Mouse (Mus musculus) embryonic facial prominence, embryonic 13.5 days (tissue): Measurements from ENCODE around the gene Pm20d2. TPM values are rescaled to one million over a fixed set of nuclear protein-coding genes. Genes with fewer than 3 reads are reported as not detected.

Experiments used
- ATAC-seq: fragments of 200-750 bp; cut with Nextera tagmentation; 2 replicates; pipeline ENCODE4 v1.8.0; 2017; ENCODE audit warnings: low read depth; ENCODE audit not compliant: insufficient number of reproducible peaks, insufficient read depth, low FRiP score, low TSS enrichment
- H3K27ac ChIP-seq: fragments of 300-500 bp; sonication (generic); 2 replicates; pipeline ENCODE4 v1.5.1; 2015; ENCODE audit warnings: moderate library complexity, mild to moderate bottlenecking, inconsistent platforms
- H3K27me3 ChIP-seq: fragments of 300-500 bp; sonication (generic); 2 replicates; pipeline ENCODE4 v1.6.1; 2015; ENCODE audit warnings: mild to moderate bottlenecking, inconsistent platforms
- H3K36me3 ChIP-seq: fragments of 300-500 bp; sonication (generic); 2 replicates; pipeline ENCODE4 v1.6.1; 2015; ENCODE audit warnings: mild to moderate bottlenecking, inconsistent platforms
- H3K4me1 ChIP-seq: fragments of 300-500 bp; sonication (generic); 2 replicates; pipeline ENCODE4 v1.6.1; 2015; ENCODE audit warnings: inconsistent platforms
- H3K4me2 ChIP-seq: fragments of 300-500 bp; sonication (generic); 2 replicates; pipeline ENCODE4 v1.6.1; 2015; ENCODE audit warnings: moderate library complexity, mild to moderate bottlenecking, inconsistent platforms
- H3K4me3 ChIP-seq: fragments of 300-500 bp; sonication (generic); 2 replicates; pipeline ENCODE4 v1.5.1; 2015; ENCODE audit warnings: mild to moderate bottlenecking, inconsistent platforms
- H3K9ac ChIP-seq: fragments of 300-500 bp; sonication (generic); 2 replicates; pipeline ENCODE4 v1.6.1; 2015; ENCODE audit warnings: mild to moderate bottlenecking, inconsistent platforms
- H3K9me3 ChIP-seq: fragments of 300-500 bp; sonication (generic); 2 replicates; pipeline ENCODE4 v1.6.1; 2016; ENCODE audit warnings: inconsistent platforms
- WGBS: fragments of 180-500 bp; shearing (Covaris S2); methylation state at CpG from one replicate; pipeline ENCODE4 v1.1.7; 2015; ENCODE audit warnings: mixed read lengths; 5-methylcytosine and 5-hydroxymethylcytosine counted together
- polyA plus RNA-seq: library from polyadenylated mRNA; unstranded; fragments of >200 nt; fragmentation: Nextera tagmentation; extraction: Ambion mirVana; gene quantifications from 2 replicates; pipeline ENCODE4 v1.2.1, GENCODE M21; 2015

Pm20d2 gene
- polyA plus RNA-seq, 1 experiment from 2014 or later, result 1.5 TPM

GRCm38 (mm10) chr4:33188781-33189734 is 479 bp downstream of the Pm20d2 start:
- peak; percentile 87 for ATAC-seq
- Histone ChIP-seq H3K4me1 (peaks cover 8% of the 10 kb centered on the region), H3K27ac (peak overlapping the region; percentile 89), H3K4me2 (peak overlapping the region; percentile 94), H3K36me3 (no peaks in the 10 kb centered on the region), H3K9ac (peak overlapping the region; percentile 78), H3K27me3 (no peaks in the 10 kb centered on the region), H3K9me3 (no peaks in the 10 kb centered on the region), H3K4me3 (peak overlapping the region; percentile 68)
- under 1% methylated on average over 103 of the region's 123 CpGs for WGBS

- 10% methylated on average over 9 of the region's 9 CpGs for WGBS
- Histone ChIP-seq H3K4me2 (peak overlapping the region; percentile 94), H3K27ac (no peak overlapping the region), H3K9ac (no peak overlapping the region), H3K4me3 (peak overlapping the region; percentile 68), H3K4me1 (peaks cover 8% of the 10 kb centered on the region), H3K36me3 (no peaks in the 10 kb centered on the region), H3K9me3 (no peaks in the 10 kb centered on the region), H3K27me3 (no peaks in the 10 kb centered on the region)
- ATAC-seq, result no peak
These were observed 1.4 kb downstream of the Pm20d2 start for GRCm38 (mm10) chr4:33188164-33188563.

GRCm38 (mm10) chr4:33183477-33183876 is 6.1 kb downstream of the Pm20d2 start:
- no peaks in the 10 kb centered on the region for H3K36me3 ChIP-seq
- H3K9me3 ChIP-seq, result no peaks in the 10 kb centered on the region
- no peak for ATAC-seq
- H3K4me2 ChIP-seq, result no peak overlapping the region
- H3K27ac ChIP-seq, result no peak overlapping the region
- peaks cover 5% of the 10 kb centered on the region for H3K4me1 ChIP-seq
- no peak overlapping the region for H3K9ac ChIP-seq
- 78% methylated on average over 5 of the region's 5 CpGs for WGBS
- H3K4me3 ChIP-seq, result no peak overlapping the region
- H3K27me3 ChIP-seq, result no peaks in the 10 kb centered on the region

- Histone ChIP-seq H3K4me2 (no peak overlapping the region), H3K36me3 (no peaks in the 10 kb centered on the region), H3K4me3 (no peak overlapping the region), H3K4me1 (no peaks in the 10 kb centered on the region), H3K9me3 (no peaks in the 10 kb centered on the region), H3K27ac (no peak overlapping the region), H3K9ac (no peak overlapping the region), H3K27me3 (peaks cover 2% of the 10 kb centered on the region; the same call in 1 of the 2 replicates)
- ATAC-seq, result no peak
- 87% methylated on average over 26 of the region's 26 CpGs for WGBS
These were observed 37.2 kb downstream of the Pm20d2 start for GRCm38 (mm10) chr4:33152087-33153038.

GRCm38 (mm10) chr4:33149150-33149549 is 40.4 kb downstream of the Pm20d2 start:
- no peak overlapping the region for H3K27ac ChIP-seq
- H3K4me3 ChIP-seq, result no peak overlapping the region
- ATAC-seq, result no peak
- no peak overlapping the region for H3K4me2 ChIP-seq
- H3K36me3 ChIP-seq, result no peaks in the 10 kb centered on the region
- H3K4me1 ChIP-seq, result no peaks in the 10 kb centered on the region
- WGBS, result 43% methylated on average over 7 of the region's 7 CpGs
- peak overlapping the region; percentile 16; the same call in 1 of the 2 replicates for H3K9ac ChIP-seq
- H3K9me3 ChIP-seq, result no peaks in the 10 kb centered on the region
- H3K27me3 ChIP-seq, result peaks cover 18% of the 10 kb centered on the region

GRCm38 (mm10) chr4:33147825-33148224 is 41.7 kb downstream of the Pm20d2 start:
- WGBS, result 10% methylated on average over 2 of the region's 2 CpGs
- ATAC-seq, result no peak
- no peak overlapping the region for H3K27ac ChIP-seq
- no peak overlapping the region for H3K4me3 ChIP-seq
- H3K4me1 ChIP-seq, result no peaks in the 10 kb centered on the region
- peaks cover 18% of the 10 kb centered on the region for H3K27me3 ChIP-seq
- H3K9ac ChIP-seq, result no peak overlapping the region
- no peaks in the 10 kb centered on the region for H3K36me3 ChIP-seq
- no peaks in the 10 kb centered on the region for H3K9me3 ChIP-seq
- H3K4me2 ChIP-seq, result no peak overlapping the region

GRCm38 (mm10) chr4:33146679-33147291 is 42.8 kb downstream of the Pm20d2 start:
- WGBS, result 39% methylated on average over 20 of the region's 20 CpGs
- no peaks in the 10 kb centered on the region for H3K9me3 ChIP-seq
- H3K9ac ChIP-seq, result 0 out of 2 replicates have a peak overlapping the region, but pooled peaks have one; percentile 7
- peak overlapping the region; percentile 27 for H3K4me2 ChIP-seq
- H3K4me1 ChIP-seq, result no peaks in the 10 kb centered on the region
- no peak overlapping the region for H3K27ac ChIP-seq
- H3K36me3 ChIP-seq, result no peaks in the 10 kb centered on the region
- H3K4me3 ChIP-seq, result no peak overlapping the region
- peaks cover 18% of the 10 kb centered on the region for H3K27me3 ChIP-seq
- no peak for ATAC-seq

- Histone ChIP-seq H3K4me2 (no peak within 1 kb of the TSS), H3K4me1 (no peaks in the 10 kb centered on the region), H3K27ac (no peak within 1 kb of the TSS), H3K9me3 (0 out of 2 replicates have a peak, but pooled peaks cover 3% of the 10 kb centered on the region), H3K4me3 (no peak within 1 kb of the TSS), H3K36me3 (no peaks in the 10 kb centered on the region), H3K9ac (no peak within 1 kb of the TSS), H3K27me3 (no peaks in the 10 kb centered on the region)
- ATAC-seq, result no peak
- WGBS, result 47% methylated on average over 11 of the region's 11 CpGs
These were observed 57.3 kb downstream of the Pm20d2 start, which contains the start of gene Gabrr1 for GRCm38 (mm10) chr4:33132221-33132620. TSS of gene Gabrr1 (plus strand) at chr4:33132521.

GRCm38 (mm10) chr4:33125409-33126084 is 64.0 kb downstream of the Pm20d2 start:
- ATAC-seq, result no peak
- no peaks in the 10 kb centered on the region for H3K36me3 ChIP-seq

GRCm38 (mm10) chr4:33124493-33124892 is 65.0 kb downstream of the Pm20d2 start:
- no peaks in the 10 kb centered on the region for H3K36me3 ChIP-seq
- WGBS, result 72% methylated on average over 6 of the region's 6 CpGs
- ATAC-seq, result no peak
- H3K27me3 ChIP-seq, result no peaks in the 10 kb centered on the region
- H3K4me2 ChIP-seq, result no peak overlapping the region
- H3K4me1 ChIP-seq, result no peaks in the 10 kb centered on the region
- no peak overlapping the region for H3K9ac ChIP-seq
- H3K4me3 ChIP-seq, result no peak overlapping the region
- H3K9me3 ChIP-seq, result no peaks in the 10 kb centered on the region
- H3K27ac ChIP-seq, result no peak overlapping the region

More at GRCm38 (mm10) chr4:33125409-33126084, 64.0 kb downstream of the Pm20d2 start:
- Histone ChIP-seq H3K9ac (no peak overlapping the region), H3K27ac (no peak overlapping the region), H3K9me3 (0 out of 2 replicates have a peak, but pooled peaks cover 3% of the 10 kb centered on the region), H3K4me3 (no peak overlapping the region), H3K27me3 (no peaks in the 10 kb centered on the region), H3K4me2 (no peak overlapping the region), H3K4me1 (no peaks in the 10 kb centered on the region)
- WGBS, result 64% methylated on average over 10 of the region's 10 CpGs
